ENCODE assay signal across 8 mouse cellular contexts in genomic region chr7:139087801-139088200, GRCm38 (mm10). TPM values are rescaled to one million over a fixed set of nuclear protein-coding genes. Genes with fewer than 3 reads are reported as not detected.
A peak's percentile ranks its signal among the peaks of the same experiment; 100 is the strongest.
DNase-seq lines count a peak whose midpoint lies in the region; ATAC-seq lines count a peak whose summit lies in the region.
"Had no signal": no experiment of that assay in that cellular context is flagged by ENCODE, and none has a peak within 500 bp of the region (broad histone marks: within the 10 kb centered on the region; RNA-seq: fewer than 3 reads in every experiment).

No protein-coding gene starts in this region.

- H3K4me2 ChIP-seq in hindbrain, embryonic 14.5 days (replicated peaks): peak overlapping the region; percentile 64

- peaks cover 33% of the 10 kb centered on the region for H3K4me1 ChIP-seq in forebrain, embryonic 10.5 days
- peaks cover 37% of the 10 kb centered on the region for H3K4me1 ChIP-seq in hindbrain, embryonic 14.5 days (replicated peaks; ENCODE audit: control insufficient read depth, insufficient read depth, low read length)

- WGBS in forebrain, embryonic 10.5 days: 68% methylated on average over 2 of the region's 2 CpGs
- 61% methylated on average over 2 of the region's 2 CpGs for WGBS in hindbrain, embryonic 14.5 days

- ATAC-seq in hindbrain, embryonic 14.5 days (ENCODE audit: low FRiP score): no peak
- ATAC-seq: intestine, embryonic 16.5 days had no signal

- H3K4me3 ChIP-seq in forebrain, embryonic 10.5 days: peak overlapping the region; percentile 88
- peak overlapping the region; percentile 87 for H3K4me3 ChIP-seq in hindbrain, embryonic 14.5 days (replicated peaks; ENCODE audit: low read length)

- H3K27ac ChIP-seq in forebrain, embryonic 10.5 days: no peak overlapping the region
- H3K27ac ChIP-seq in hindbrain, embryonic 14.5 days: peak overlapping the region; percentile 40; the same call in 1 of the 2 replicates

- peaks cover 53% of the 10 kb centered on the region for H3K27me3 ChIP-seq in forebrain, embryonic 10.5 days (ENCODE audit: poor library complexity, severe bottlenecking)
- no peaks in the 10 kb centered on the region for H3K27me3 ChIP-seq in hindbrain, embryonic 14.5 days (ENCODE audit: control insufficient read depth, insufficient read depth, low read length)

- no peaks in the 10 kb centered on the region for H3K9me3 ChIP-seq in forebrain, embryonic 10.5 days
- H3K9me3 ChIP-seq in hindbrain, embryonic 14.5 days (ENCODE audit: control insufficient read depth, low read length): no peaks in the 10 kb centered on the region

- H3K36me3 ChIP-seq in forebrain, embryonic 10.5 days (replicated peaks): peaks cover 48% of the 10 kb centered on the region
- peaks cover 34% of the 10 kb centered on the region for H3K36me3 ChIP-seq in hindbrain, embryonic 14.5 days (replicated peaks; ENCODE audit: control insufficient read depth, insufficient read depth)

- DNase-seq in ovary, postnatal 36 days (ENCODE audit: low spot score): peak; percentile 52
- no peak for DNase-seq in ovary, postnatal 14 days (ENCODE audit: low spot score)
- DNase-seq in forebrain, embryonic 10.5 days (ENCODE audit: extremely low spot score, low spot score): no peak
- DNase-seq in hindbrain, embryonic 14.5 days (ENCODE audit: low spot score): no peak
- peak; percentile 74 for DNase-seq in testis, postnatal 14 days (ENCODE audit: low spot score)
- no peak for DNase-seq in kidney, adult 9 months
- DNase-seq in lung, postnatal 25 days (ENCODE audit: low spot score): no peak

- peak overlapping the region; percentile 99 for H3K9ac ChIP-seq in hindbrain, embryonic 14.5 days

RNA-seq across cellular contexts. Expression of gene Dpysl4, which starts 2.0 kb away (rescaled TPM):
- 72.5 and 76.5 TPM in 2 replicates for polyA plus RNA-seq in forebrain, embryonic 10.5 days (2016; fragmentation: Nextera tagmentation; extraction: Ambion mirVana)
- 211 and 216 TPM in 2 replicates for polyA plus RNA-seq in hindbrain, embryonic 14.5 days (2014; fragmentation: Nextera tagmentation; extraction: Ambion mirVana)

Comparison
In these comparisons a context has a peak if more than half of its experiments do, and no peak if none do; other contexts are left out.
1. DNase-seq: peak in ovary, postnatal 36 days (single experiment) and testis, postnatal 14 days (single experiment); none in ovary, postnatal 14 days (single experiment), forebrain, embryonic 10.5 days (single experiment), hindbrain, embryonic 14.5 days (single experiment), kidney, adult 9 months (single experiment) and lung, postnatal 25 days (single experiment).